Mouse (Mus musculus): ENCODE data around the gene Casz1.

Gene Casz1

GRCm38 (mm10) chr4:148978926-148979325 lies 174.7 kb downstream of the Casz1 start:
- no peak for DNase-seq

- no peak for DNase-seq
These were observed 175.6 kb downstream of the Casz1 start for GRCm38 (mm10) chr4:148979837-148980236.

- DNase-seq: no peak
These were observed 178.0 kb downstream of the Casz1 start for GRCm38 (mm10) chr4:148982274-148982673.

GRCm38 (mm10) chr4:148984701-148985540 lies 180.7 kb downstream of the Casz1 start:
- no peak for DNase-seq

- no peak for DNase-seq
These were observed 181.6 kb downstream of the Casz1 start for GRCm38 (mm10) chr4:148985541-148986476.

GRCm38 (mm10) chr4:148990038-148990437 lies 185.8 kb downstream of the Casz1 start:
- DNase-seq: no peak

GRCm38 (mm10) chr4:148993948-148994347 lies 189.7 kb downstream of the Casz1 start:
- DNase-seq: no peak

GRCm38 (mm10) chr4:149000746-149001145 lies 196.5 kb downstream of the Casz1 start:
- no peak for DNase-seq

GRCm38 (mm10) chr4:149001515-149001914 lies 197.3 kb downstream of the Casz1 start:
- DNase-seq: no peak

- DNase-seq: no peak
These were observed 198.3 kb downstream of the Casz1 start for GRCm38 (mm10) chr4:149002441-149003093.
